Mouse (Mus musculus) olfactory bulb, adult 2 months (tissue): ENCODE measurements at regions not wholly inside any gene's neighbourhood (a gene's known extent, or its start where the extent isn't known, plus 50 kb on each side); places are given as distances from the start of the nearest gene placed in this dataset.

Experiments used
- CTCF ChIP-seq: fragments of 200-500 bp; IDR thresholded peaks from 2 replicates; pipeline ENCODE4 v1.5.1; 2012; ENCODE audit warnings: low read depth, mild to moderate bottlenecking, low read length, moderate library complexity; ENCODE audit not compliant: insufficient read depth
- POLR2A ChIP-seq: fragments of 200-500 bp; IDR thresholded peaks from 2 replicates; pipeline ENCODE4 v1.6.1; 2012; ENCODE audit warnings: mild to moderate bottlenecking, low read depth, low read length, moderate library complexity; ENCODE audit not compliant: insufficient read depth

GRCm38 (mm10) chr7:67826936-67827335 lies 67.4 kb upstream of the Synm start:
- no peak for TF ChIP-seq POLR2A
- TF ChIP-seq CTCF, result no peak
